Comparison of ENCODE assay signal across 9 mouse cellular contexts in the genomic region with DNA sequence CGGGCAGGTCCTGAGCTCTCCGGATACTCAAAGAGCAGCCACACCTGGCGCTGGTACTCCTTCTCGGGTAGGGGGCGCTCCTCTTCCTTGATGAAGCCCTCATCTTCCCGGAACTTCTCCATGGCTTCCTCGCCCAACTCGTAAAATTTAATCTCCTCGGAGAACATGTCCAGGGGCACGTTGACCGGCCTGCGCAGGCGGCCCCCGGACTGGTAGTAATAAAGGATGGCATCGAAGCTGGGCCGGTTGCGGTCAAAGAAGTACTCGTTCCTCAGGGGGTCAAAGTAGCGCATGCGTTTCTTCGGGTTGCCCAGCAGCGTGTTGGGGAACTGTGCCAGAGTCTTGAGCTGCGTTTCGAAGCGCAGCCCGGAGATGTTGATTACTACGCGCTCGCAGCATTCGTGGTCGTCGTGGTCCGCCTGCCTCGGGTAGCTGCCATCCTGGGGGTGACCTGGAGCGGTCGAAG. TPM values are rescaled to one million over a fixed set of nuclear protein-coding genes. Genes with fewer than 3 reads are reported as not detected.
DNase-seq lines count a peak whose midpoint lies in the region; ATAC-seq and TF ChIP-seq lines count a peak whose summit lies in the region.
"Had no signal": no experiment of that assay in that cellular context is flagged by ENCODE, and none has a peak within 500 bp of the region (broad histone marks: within the 10 kb centered on the region; RNA-seq: fewer than 3 reads in every experiment).

No protein-coding gene starts in this region.

- H3K36me3 ChIP-seq in heart, adult 2 months (ENCODE audit: control insufficient read depth, insufficient read depth, low read length) = no peaks in the 10 kb centered on the region
- no peaks in the 10 kb centered on the region for H3K36me3 ChIP-seq in kidney, embryonic 14.5 days (ENCODE audit: control insufficient read depth, insufficient read depth, low read length)
- H3K36me3 ChIP-seq in limb, embryonic 15.5 days = no peaks in the 10 kb centered on the region

- DNase-seq in heart, adult 2 months = no peak
- no peak for DNase-seq in heart, postnatal 36 days
- DNase-seq in cerebellum, adult 9-10 months = peak; percentile 87
- peak; percentile 75 for DNase-seq in right cerebral cortex, adult 18-20 months

- no peaks in the 10 kb centered on the region for H3K9me3 ChIP-seq in kidney, embryonic 14.5 days (ENCODE audit: control insufficient read depth, low read length)
- H3K9me3 ChIP-seq in limb, embryonic 15.5 days = no peaks in the 10 kb centered on the region

- no peak overlapping the region for H3K27ac ChIP-seq in heart, adult 2 months
- no peak overlapping the region for H3K27ac ChIP-seq in kidney, embryonic 14.5 days (ENCODE audit: low read depth, low read length)
- no peak overlapping the region for H3K27ac ChIP-seq in limb, embryonic 15.5 days

- H3K4me1 ChIP-seq in heart, adult 2 months (ENCODE audit: control insufficient read depth, insufficient read depth, low read length) = peaks cover 2% of the 10 kb centered on the region; the same call in 1 of the 2 replicates
- peaks cover 26% of the 10 kb centered on the region for H3K4me1 ChIP-seq in kidney, embryonic 14.5 days (ENCODE audit: control insufficient read depth, insufficient read depth, low read length)
- peaks cover 40% of the 10 kb centered on the region for H3K4me1 ChIP-seq in limb, embryonic 15.5 days

- TF ChIP-seq POLR2A in heart, adult 2 months (IDR thresholded peaks at IDR 0.05; ENCODE audit: insufficient read depth, low read depth, low read length) = no peak

- H3K27me3 ChIP-seq in heart, adult 2 months (ENCODE audit: control insufficient read depth, insufficient read depth, low read length) = peaks cover 22% of the 10 kb centered on the region
- peaks cover 51% of the 10 kb centered on the region for H3K27me3 ChIP-seq in kidney, embryonic 14.5 days (ENCODE audit: control insufficient read depth, insufficient read depth, low read length)
- peaks cover 70% of the 10 kb centered on the region for H3K27me3 ChIP-seq in limb, embryonic 15.5 days

- TF ChIP-seq EP300 in heart, adult 2 months (IDR thresholded peaks at IDR 0.05; ENCODE audit: insufficient read depth, low read depth, low read length) = no peak

- H3K9ac ChIP-seq in heart, adult 2 months (ENCODE audit: low read depth, low read length) = no peak overlapping the region
- H3K9ac ChIP-seq in kidney, embryonic 14.5 days (ENCODE audit: low read depth, low read length) = no peak overlapping the region
- H3K9ac ChIP-seq in limb, embryonic 15.5 days = no peak overlapping the region

- no peak overlapping the region for H3K4me3 ChIP-seq in heart, adult 2 months
- peak overlapping the region; percentile 51 for H3K4me3 ChIP-seq in kidney, embryonic 14.5 days (ENCODE audit: low read length)
- peak overlapping the region; percentile 48 for H3K4me3 ChIP-seq in limb, embryonic 15.5 days

- H3K4me2 ChIP-seq in kidney, embryonic 14.5 days (replicated peaks; ENCODE audit: low read depth, low read length) = peak overlapping the region; percentile 97
- peak overlapping the region; percentile 98 for H3K4me2 ChIP-seq in limb, embryonic 15.5 days

- 5% methylated on average over 36 of the region's 36 CpGs for WGBS in heart, adult 2 months
- under 1% methylated on average over 36 of the region's 36 CpGs for WGBS in kidney, embryonic 14.5 days
- 2% methylated on average over 36 of the region's 36 CpGs for WGBS in limb, embryonic 15.5 days

- TF ChIP-seq CTCF in heart, adult 2 months (IDR thresholded peaks at IDR 0.05) = peak; percentile 33

- intact Hi-C loops in heart, adult 2 months (cut with DNase I) = no loop called here
- intact Hi-C loops in heart, postnatal 36 days (cut with DNase I) = no loop called here

- H3K79me2 ChIP-seq in heart, adult 2 months (replicated peaks; ENCODE audit: control insufficient read depth, insufficient read depth, low read length) = no peaks in the 10 kb centered on the region

- 0 out of 2 replicates have a peak, but pooled peaks have one; percentile 18 for ATAC-seq in frontal cortex, adult (ENCODE audit: low TSS enrichment)
- no peak for ATAC-seq in kidney, embryonic 14.5 days (ENCODE audit: low FRiP score, low TSS enrichment)
- no peak for ATAC-seq in limb, embryonic 15.5 days (ENCODE audit: insufficient number of reproducible peaks, low FRiP score, low TSS enrichment, low read depth)
- ATAC-seq in erythroblast, adult 5-6 weeks (replicated peaks; ENCODE audit: low FRiP score, poor library complexity, severe bottlenecking) = no peak

RNA-seq across cellular contexts. Expression of a gene that starts 3.3 kb away (rescaled TPM):
- 1 to 10 TPM; 2.6 to 2.9 TPM for total RNA-seq in heart, adult 2 months (2021)
- polyA plus RNA-seq in heart, adult 2 months (2012; rRNA removed) = 1.8 and 2.2 TPM in 2 replicates
- 1 to 10 TPM; 2.4 to 3.5 TPM for total RNA-seq in heart, postnatal 36 days (2021)
- polyA plus RNA-seq in kidney, embryonic 14.5 days (2014; fragmentation: Nextera tagmentation; extraction: Ambion mirVana) = 0.30 and 0.66 TPM in 2 replicates
- 5.1 and 5.5 TPM in 2 replicates for polyA plus RNA-seq in limb, embryonic 15.5 days (2015; fragmentation: Nextera tagmentation; extraction: Ambion mirVana)
- not detected in 2 replicates for total RNA-seq in erythroblast, adult 5-6 weeks (2015; ENCODE audit: low replicate concordance)
- total RNA-seq in erythroblast, adult 5-6 weeks (2017; ENCODE audit: low replicate concordance) = 0.17 TPM in 1 of 2 replicates, not detected in the other
- total RNA-seq: neutrophil, adult 5-6 weeks had no signal

Comparison
In these comparisons a context has a peak if more than half of its experiments do, and no peak if none do; other contexts are left out.
1. DNase-seq: peak in cerebellum, adult 9-10 months (single experiment) and right cerebral cortex, adult 18-20 months (single experiment); none in heart, adult 2 months (0 of 2) and heart, postnatal 36 days (0 of 2).